Mouse (Mus musculus): ENCODE measurements around the gene Mylpf. TPM values are rescaled to one million over a fixed set of nuclear protein-coding genes. Genes with fewer than 3 reads are reported as not detected.

Gene Mylpf
- polyA plus RNA-seq, 1 experiment = not detected

DNA sequence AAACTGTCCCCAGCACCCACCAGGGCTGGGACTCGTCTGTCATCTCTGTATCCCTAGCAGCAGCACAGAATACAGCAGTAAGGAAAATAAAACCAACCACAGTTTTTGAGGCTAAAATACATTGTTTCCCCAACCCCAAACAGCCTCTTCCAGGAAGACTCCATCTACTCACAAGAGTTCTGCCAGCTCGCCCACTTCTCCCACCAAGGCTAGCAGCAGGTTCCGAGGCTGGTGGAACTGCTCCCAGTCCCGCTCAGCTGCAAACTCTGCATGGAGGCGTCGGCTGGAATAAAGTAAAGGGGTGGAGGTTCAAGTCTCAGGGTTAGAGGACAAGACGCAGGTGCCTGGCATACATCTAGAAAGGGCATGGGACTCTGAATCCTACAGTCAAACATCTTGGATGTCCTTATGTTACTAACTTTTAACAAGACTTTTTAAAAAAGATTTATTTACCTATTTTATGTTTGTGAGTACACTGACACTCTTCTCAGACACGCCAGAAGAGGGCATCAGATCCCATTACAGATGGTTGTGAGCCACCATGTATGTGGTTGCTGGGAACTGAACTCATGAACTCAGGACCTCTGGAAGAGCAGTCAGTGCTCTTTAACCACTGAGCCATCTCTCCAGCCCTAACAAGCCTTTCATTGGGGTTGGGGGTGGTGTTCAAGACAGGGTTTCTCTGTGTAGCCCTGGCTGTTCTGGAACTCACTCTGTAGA lies 50.7 kb downstream of the Mylpf start:
- WGBS = 54% methylated on average over 8 of the region's 8 CpGs
- no peak overlapping the region for H3K27ac ChIP-seq (ENCODE audit: insufficient read depth, low read depth, low read length)
- no peak for TF ChIP-seq POLR2A (IDR thresholded peaks at IDR 0.05; ENCODE audit: insufficient read depth, low read depth, low read length)
- TF ChIP-seq CTCF (IDR thresholded peaks at IDR 0.05; ENCODE audit: insufficient read depth, low read depth, low read length) = no peak
- no peak overlapping the region for H3K4me3 ChIP-seq (ENCODE audit: insufficient read depth, low read depth, low read length)
- H3K4me1 ChIP-seq (ENCODE audit: control insufficient read depth, insufficient read depth, low read length) = no peaks in the 10 kb centered on the region; the same call in 1 of the 2 replicates

GRCm38 (mm10) chr7:127260309-127261111 lies 51.8 kb downstream of the Mylpf start, which contains the start of gene Dctpp1:
TSS of gene Dctpp1 (minus strand) at chr7:127260709.
- Histone ChIP-seq H3K4me1 (ENCODE audit: control insufficient read depth, insufficient read depth, low read length) (no peaks in the 10 kb centered on the region), H3K27ac (ENCODE audit: insufficient read depth, low read depth, low read length) (peak within 1 kb of the TSS; percentile 7; the same call in 1 of the 2 replicates), H3K4me3 (ENCODE audit: insufficient read depth, low read depth, low read length) (peak within 1 kb of the TSS; percentile 67)
- peak; percentile 63 for TF ChIP-seq POLR2A (IDR thresholded peaks at IDR 0.05; ENCODE audit: insufficient read depth, low read depth, low read length)
- TF ChIP-seq CTCF (IDR thresholded peaks at IDR 0.05; ENCODE audit: insufficient read depth, low read depth, low read length) = peak; percentile 79
- WGBS = under 1% methylated on average over 50 of the region's 50 CpGs

- H3K4me3 ChIP-seq (ENCODE audit: insufficient read depth, low read depth, low read length) = no peak overlapping the region
- H3K27ac ChIP-seq (ENCODE audit: insufficient read depth, low read depth, low read length) = no peak overlapping the region
- H3K4me1 ChIP-seq (ENCODE audit: control insufficient read depth, insufficient read depth, low read length) = peaks cover 2% of the 10 kb centered on the region; the same call in 1 of the 2 replicates
- WGBS = 80% methylated on average over 10 of the region's 10 CpGs
- no peak for TF ChIP-seq POLR2A (IDR thresholded peaks at IDR 0.05; ENCODE audit: insufficient read depth, low read depth, low read length)
- no peak for TF ChIP-seq CTCF (IDR thresholded peaks at IDR 0.05; ENCODE audit: insufficient read depth, low read depth, low read length)
These were observed 53.7 kb downstream of the Mylpf start for GRCm38 (mm10) chr7:127262218-127262961.

GRCm38 (mm10) chr7:127263526-127263925 lies 54.8 kb downstream of the Mylpf start:
- 96% methylated on average over 3 of the region's 3 CpGs for WGBS
- no peak overlapping the region for H3K4me3 ChIP-seq (ENCODE audit: insufficient read depth, low read depth, low read length)
- TF ChIP-seq POLR2A (IDR thresholded peaks at IDR 0.05; ENCODE audit: insufficient read depth, low read depth, low read length) (no peak), CTCF (IDR thresholded peaks at IDR 0.05; ENCODE audit: insufficient read depth, low read depth, low read length) (no peak)
- H3K27ac ChIP-seq (ENCODE audit: insufficient read depth, low read depth, low read length) = no peak overlapping the region
- peaks cover 2% of the 10 kb centered on the region; the same call in 1 of the 2 replicates for H3K4me1 ChIP-seq (ENCODE audit: control insufficient read depth, insufficient read depth, low read length)

Other genes with a start within 250 kb of the Mylpf start
- 241 TPM in 1 of 2 replicates, not detected in the other for gene Cdipt, start 233.0 kb upstream of the Mylpf start, polyA plus RNA-seq (2012; ENCODE audit: insufficient read depth, insufficient read length, low replicate concordance, missing spikeins)
- not detected in 2 replicates for gene Cdiptos, start 232.8 kb upstream of the Mylpf start, polyA plus RNA-seq (2012; ENCODE audit: insufficient read depth, insufficient read length, low replicate concordance, missing spikeins)
- gene Mvp, start 194.3 kb upstream of the Mylpf start, polyA plus RNA-seq (2012; ENCODE audit: insufficient read depth, insufficient read length, low replicate concordance, missing spikeins) = not detected in 2 replicates
- not detected in 2 replicates for gene Pagr1b, start 192.4 kb upstream of the Mylpf start, polyA plus RNA-seq (2012; ENCODE audit: insufficient read depth, insufficient read length, low replicate concordance, missing spikeins)
- gene Pagr1a, start 191.5 kb upstream of the Mylpf start, polyA plus RNA-seq (2012; ENCODE audit: insufficient read depth, insufficient read length, low replicate concordance, missing spikeins) = not detected in 2 replicates
- gene Gm42742, start 187.8 kb upstream of the Mylpf start, polyA plus RNA-seq (2012; ENCODE audit: insufficient read depth, insufficient read length, low replicate concordance, missing spikeins) = not detected in 2 replicates
- not detected in 2 replicates for gene Prrt2, start 187.7 kb upstream of the Mylpf start, polyA plus RNA-seq (2012; ENCODE audit: insufficient read depth, insufficient read length, low replicate concordance, missing spikeins)
- gene Maz, start 181.9 kb upstream of the Mylpf start, polyA plus RNA-seq (2012; ENCODE audit: insufficient read depth, insufficient read length, low replicate concordance, missing spikeins) = 437 and 572 TPM in 2 replicates
- gene Kif22, start 166.4 kb upstream of the Mylpf start, polyA plus RNA-seq (2012; ENCODE audit: insufficient read depth, insufficient read length, low replicate concordance, missing spikeins) = not detected in 2 replicates
- not detected in 2 replicates for gene Zg16, start 121.6 kb upstream of the Mylpf start, polyA plus RNA-seq (2012; ENCODE audit: insufficient read depth, insufficient read length, low replicate concordance, missing spikeins)
- not detected in 2 replicates for gene AI467606, start 117.5 kb upstream of the Mylpf start, polyA plus RNA-seq (2012; ENCODE audit: insufficient read depth, insufficient read length, low replicate concordance, missing spikeins)
- not detected in 2 replicates for gene Qprt, start 86.7 kb upstream of the Mylpf start, polyA plus RNA-seq (2012; ENCODE audit: insufficient read depth, insufficient read length, low replicate concordance, missing spikeins)
- not detected in 2 replicates for gene Spn, start 71.1 kb upstream of the Mylpf start, polyA plus RNA-seq (2012; ENCODE audit: insufficient read depth, insufficient read length, low replicate concordance, missing spikeins)
- gene Cd2bp2, start 12.8 kb upstream of the Mylpf start, polyA plus RNA-seq (2012; ENCODE audit: insufficient read depth, insufficient read length, low replicate concordance, missing spikeins) = not detected in 2 replicates
- not detected in 2 replicates for gene Tbc1d10b, start 422 bp upstream of the Mylpf start, polyA plus RNA-seq (2012; ENCODE audit: insufficient read depth, insufficient read length, low replicate concordance, missing spikeins)
- not detected in 2 replicates for gene Zfp553, start 24.2 kb downstream of the Mylpf start, polyA plus RNA-seq (2012; ENCODE audit: insufficient read depth, insufficient read length, low replicate concordance, missing spikeins)
- 2,394 TPM in 1 of 2 replicates, not detected in the other for gene Sept1, start 24.2 kb downstream of the Mylpf start, polyA plus RNA-seq (2012; ENCODE audit: insufficient read depth, insufficient read length, low replicate concordance, missing spikeins)
- not detected in 2 replicates for gene Zfp771, start 35.4 kb downstream of the Mylpf start, polyA plus RNA-seq (2012; ENCODE audit: insufficient read depth, insufficient read length, low replicate concordance, missing spikeins)
- gene Dctpp1, start 51.8 kb downstream of the Mylpf start, polyA plus RNA-seq (2012; ENCODE audit: insufficient read depth, insufficient read length, low replicate concordance, missing spikeins) = not detected in 2 replicates
- not detected in 2 replicates for gene Sephs2, start 65.2 kb downstream of the Mylpf start, polyA plus RNA-seq (2012; ENCODE audit: insufficient read depth, insufficient read length, low replicate concordance, missing spikeins)
- gene Itgal, start 87.4 kb downstream of the Mylpf start, polyA plus RNA-seq (2012; ENCODE audit: insufficient read depth, insufficient read length, low replicate concordance, missing spikeins) = 156 TPM in 1 of 2 replicates, not detected in the other
- not detected in 2 replicates for gene Zfp768, start 136.7 kb downstream of the Mylpf start, polyA plus RNA-seq (2012; ENCODE audit: insufficient read depth, insufficient read length, low replicate concordance, missing spikeins)
- not detected in 2 replicates for gene Zfp747, start 167.2 kb downstream of the Mylpf start, polyA plus RNA-seq (2012; ENCODE audit: insufficient read depth, insufficient read length, low replicate concordance, missing spikeins)
- not detected in 2 replicates for gene 9130019O22Rik, start 178.3 kb downstream of the Mylpf start, polyA plus RNA-seq (2012; ENCODE audit: insufficient read depth, insufficient read length, low replicate concordance, missing spikeins)
- gene E430018J23Rik, start 184.7 kb downstream of the Mylpf start, polyA plus RNA-seq (2012; ENCODE audit: insufficient read depth, insufficient read length, low replicate concordance, missing spikeins) = not detected in 2 replicates
- gene Zfp764, start 197.9 kb downstream of the Mylpf start, polyA plus RNA-seq (2012; ENCODE audit: insufficient read depth, insufficient read length, low replicate concordance, missing spikeins) = not detected in 2 replicates
- gene Zfp688, start 213.2 kb downstream of the Mylpf start, polyA plus RNA-seq (2012; ENCODE audit: insufficient read depth, insufficient read length, low replicate concordance, missing spikeins) = not detected in 2 replicates
- gene Zfp689, start 240.3 kb downstream of the Mylpf start, polyA plus RNA-seq (2012; ENCODE audit: insufficient read depth, insufficient read length, low replicate concordance, missing spikeins) = not detected in 2 replicates